Mouse (Mus musculus) embryonic facial prominence, embryonic 11.5 days (tissue): Measurements from ENCODE around the gene Slc35d3. TPM values are rescaled to one million over a fixed set of nuclear protein-coding genes. Genes with fewer than 3 reads are reported as not detected.

Source experiments
- ATAC-seq: fragments of 200-750 bp; cut with Nextera tagmentation; replicated peaks from 2 replicates; pipeline ENCODE4 v1.8.0; 2017; ENCODE audit warnings: low read depth; ENCODE audit not compliant: insufficient number of reproducible peaks, low FRiP score, low TSS enrichment
- DNase-seq: peaks from one replicate; pipeline ENCODE4 v3.0.0-alpha.2; 2015; ENCODE audit warnings: low spot score
- H3K27ac ChIP-seq: fragments of 300-500 bp; sonication (generic); replicated peaks from 2 replicates; pipeline ENCODE4 v1.5.1; 2014; ENCODE audit warnings: mild to moderate bottlenecking, low read depth, low read length, control low read depth
- H3K27me3 ChIP-seq: fragments of 300-500 bp; sonication (generic); 2 replicates; pipeline ENCODE4 v1.6.1; 2014; ENCODE audit warnings: mild to moderate bottlenecking, low read length, moderate library complexity, mixed read lengths; ENCODE audit not compliant: control insufficient read depth, insufficient read depth
- H3K36me3 ChIP-seq: fragments of 300-500 bp; sonication (generic); replicated peaks from 2 replicates; pipeline ENCODE4 v1.6.1; 2014; ENCODE audit warnings: low read depth, mild to moderate bottlenecking, low read length, moderate library complexity, mixed read lengths; ENCODE audit not compliant: control insufficient read depth, insufficient read depth
- H3K4me1 ChIP-seq: fragments of 300-500 bp; sonication (generic); 2 replicates; pipeline ENCODE4 v1.6.1; 2014; ENCODE audit warnings: low read length, mixed read lengths; ENCODE audit not compliant: control insufficient read depth, insufficient read depth
- H3K4me2 ChIP-seq: fragments of 300-500 bp; sonication (generic); 2 replicates; pipeline ENCODE4 v1.6.1; 2014; ENCODE audit warnings: low read depth, mild to moderate bottlenecking, control low read depth, low read length, moderate library complexity
- H3K4me3 ChIP-seq: fragments of 300-500 bp; sonication (generic); 2 replicates; pipeline ENCODE4 v1.5.1; 2014; ENCODE audit warnings: low read depth, low read length, control low read depth
- H3K9ac ChIP-seq: fragments of 300-500 bp; sonication (generic); replicated peaks from 2 replicates; pipeline ENCODE4 v1.6.1; 2014; ENCODE audit warnings: mild to moderate bottlenecking, control low read depth, low read length
- H3K9me3 ChIP-seq: fragments of 300-500 bp; sonication (generic); replicated peaks from 2 replicates; pipeline ENCODE4 v1.6.1; 2016; ENCODE audit warnings: mild to moderate bottlenecking, low read length, inconsistent platforms, mixed read lengths; ENCODE audit not compliant: control insufficient read depth
- WGBS: fragments of 180-500 bp; shearing (Covaris S2); extraction: QIAGEN DNeasy Blood & Tissue Kit; methylation state at CpG from one replicate; pipeline ENCODE4 v1.1.7; 2014; 5-methylcytosine and 5-hydroxymethylcytosine counted together
- polyA plus RNA-seq: library from polyadenylated mRNA; unstranded; fragments of >200 nt; fragmentation: Nextera tagmentation; extraction: Ambion mirVana; gene quantifications from 2 replicates; pipeline ENCODE4 v1.2.1, GENCODE M21; 2014

The Slc35d3 gene
- polyA plus RNA-seq, 1 experiment from 2014 or later = 0.91 TPM

- WGBS = 31% methylated on average over 6 of the region's 6 CpGs
- Histone ChIP-seq H3K4me2 (no peak overlapping the region), H3K36me3 (no peaks in the 10 kb centered on the region), H3K9ac (no peak overlapping the region), H3K27me3 (peaks cover 46% of the 10 kb centered on the region), H3K27ac (no peak overlapping the region), H3K4me1 (peaks cover 11% of the 10 kb centered on the region), H3K9me3 (no peaks in the 10 kb centered on the region), H3K4me3 (no peak overlapping the region)
- ATAC-seq (no peak), DNase-seq (no peak)
These were observed 1.5 kb upstream of the Slc35d3 start for GRCm38 (mm10) chr10:19852776-19853175.

DNA sequence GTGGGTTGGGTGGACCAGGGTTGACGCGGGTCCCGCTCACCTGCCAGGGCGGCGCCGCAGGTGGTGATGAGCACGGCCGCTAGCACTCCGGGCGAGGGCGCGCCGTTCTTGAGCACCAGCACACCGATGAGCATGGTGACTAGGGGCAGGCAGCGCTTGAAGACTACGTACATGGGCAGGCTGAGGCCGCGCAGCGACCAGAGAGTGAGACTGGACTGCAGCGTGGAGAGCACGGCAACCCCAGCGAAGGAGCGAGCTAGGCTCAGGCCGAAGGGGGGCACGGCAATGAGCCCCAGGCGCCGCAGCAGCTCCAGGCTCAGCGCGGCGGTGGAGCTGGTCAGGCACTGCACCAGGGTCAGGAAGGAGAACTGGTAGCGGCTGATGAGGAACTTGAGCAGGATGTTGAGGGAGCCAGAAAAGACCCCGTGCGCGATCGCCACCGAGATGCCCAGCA, 688 bp downstream of the Slc35d3 start:
- Histone ChIP-seq H3K4me2 (peak overlapping the region; percentile 100), H3K36me3 (no peaks in the 10 kb centered on the region), H3K4me3 (peak overlapping the region; percentile 61), H3K27me3 (peaks cover 46% of the 10 kb centered on the region), H3K9me3 (no peaks in the 10 kb centered on the region), H3K9ac (peak overlapping the region; percentile 46), H3K27ac (no peak overlapping the region), H3K4me1 (peaks cover 11% of the 10 kb centered on the region)
- WGBS = under 1% methylated on average over 34 of the region's 36 CpGs
- ATAC-seq (peak; percentile 62), DNase-seq (peak; percentile 55)

DNA sequence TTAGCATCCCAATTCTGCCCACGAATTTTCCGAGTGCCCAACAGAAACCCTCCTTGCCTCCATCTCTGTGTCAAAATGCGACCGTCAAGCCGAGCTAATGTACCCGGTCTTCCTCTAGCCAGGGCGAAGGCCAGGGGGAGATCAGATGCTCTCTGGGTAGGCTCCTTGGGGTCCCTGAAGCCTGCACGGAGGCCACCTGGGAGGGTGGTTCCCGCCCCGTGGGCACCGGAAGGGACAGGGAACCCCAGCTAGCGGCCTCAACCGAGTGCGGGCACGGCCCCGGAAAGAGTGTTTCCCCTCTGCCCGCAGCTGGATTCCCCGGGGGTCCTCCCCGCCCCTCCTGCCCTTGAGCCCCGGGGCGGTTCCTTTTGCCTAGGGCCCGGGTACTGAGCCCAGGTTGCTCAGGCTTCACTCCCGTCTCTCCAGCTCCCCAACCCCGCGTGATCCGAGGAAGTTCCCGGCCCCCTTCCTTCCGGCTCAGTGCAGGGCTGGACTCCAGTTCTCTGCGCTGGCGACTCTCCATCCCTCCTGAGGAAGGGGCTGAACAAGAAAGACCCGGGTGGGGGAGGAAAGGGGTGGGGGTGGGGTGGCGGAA, 1.4 kb downstream of the Slc35d3 start:
- no peak overlapping the region for H3K27ac ChIP-seq
- H3K27me3 ChIP-seq = peaks cover 46% of the 10 kb centered on the region
- peak; percentile 42 for DNase-seq
- WGBS = under 1% methylated on average over 32 of the region's 32 CpGs
- H3K4me1 ChIP-seq = peaks cover 11% of the 10 kb centered on the region
- H3K36me3 ChIP-seq = no peaks in the 10 kb centered on the region
- H3K9ac ChIP-seq = peak overlapping the region; percentile 22; the same call in 1 of the 2 replicates
- peak overlapping the region; percentile 61 for H3K4me3 ChIP-seq
- peak overlapping the region; percentile 100 for H3K4me2 ChIP-seq
- H3K9me3 ChIP-seq = no peaks in the 10 kb centered on the region
- 0 out of 2 replicates have a peak, but pooled peaks have one; percentile 46 for ATAC-seq

GRCm38 (mm10) chr10:19848928-19849770, 2.1 kb downstream of the Slc35d3 start:
- DNase-seq (peak; percentile 14), ATAC-seq (no peak)
- no peaks in the 10 kb centered on the region for H3K9me3 ChIP-seq
- peak overlapping the region; percentile 61 for H3K4me3 ChIP-seq
- no peak overlapping the region for H3K9ac ChIP-seq
- peaks cover 46% of the 10 kb centered on the region for H3K27me3 ChIP-seq
- no peaks in the 10 kb centered on the region for H3K36me3 ChIP-seq
- WGBS = 3% methylated on average over 44 of the region's 44 CpGs
- H3K4me2 ChIP-seq = peak overlapping the region; percentile 100
- H3K27ac ChIP-seq = no peak overlapping the region
- peaks cover 11% of the 10 kb centered on the region for H3K4me1 ChIP-seq

GRCm38 (mm10) chr10:19839836-19840235, 11.4 kb downstream of the Slc35d3 start:
- Histone ChIP-seq H3K9ac (no peak overlapping the region), H3K9me3 (no peaks in the 10 kb centered on the region), H3K4me1 (no peaks in the 10 kb centered on the region), H3K27me3 (no peaks in the 10 kb centered on the region), H3K4me3 (no peak overlapping the region), H3K27ac (no peak overlapping the region), H3K36me3 (no peaks in the 10 kb centered on the region), H3K4me2 (no peak overlapping the region)
- no peak for DNase-seq
- WGBS = 93% methylated on average over 5 of the region's 5 CpGs
- ATAC-seq = no peak

DNA sequence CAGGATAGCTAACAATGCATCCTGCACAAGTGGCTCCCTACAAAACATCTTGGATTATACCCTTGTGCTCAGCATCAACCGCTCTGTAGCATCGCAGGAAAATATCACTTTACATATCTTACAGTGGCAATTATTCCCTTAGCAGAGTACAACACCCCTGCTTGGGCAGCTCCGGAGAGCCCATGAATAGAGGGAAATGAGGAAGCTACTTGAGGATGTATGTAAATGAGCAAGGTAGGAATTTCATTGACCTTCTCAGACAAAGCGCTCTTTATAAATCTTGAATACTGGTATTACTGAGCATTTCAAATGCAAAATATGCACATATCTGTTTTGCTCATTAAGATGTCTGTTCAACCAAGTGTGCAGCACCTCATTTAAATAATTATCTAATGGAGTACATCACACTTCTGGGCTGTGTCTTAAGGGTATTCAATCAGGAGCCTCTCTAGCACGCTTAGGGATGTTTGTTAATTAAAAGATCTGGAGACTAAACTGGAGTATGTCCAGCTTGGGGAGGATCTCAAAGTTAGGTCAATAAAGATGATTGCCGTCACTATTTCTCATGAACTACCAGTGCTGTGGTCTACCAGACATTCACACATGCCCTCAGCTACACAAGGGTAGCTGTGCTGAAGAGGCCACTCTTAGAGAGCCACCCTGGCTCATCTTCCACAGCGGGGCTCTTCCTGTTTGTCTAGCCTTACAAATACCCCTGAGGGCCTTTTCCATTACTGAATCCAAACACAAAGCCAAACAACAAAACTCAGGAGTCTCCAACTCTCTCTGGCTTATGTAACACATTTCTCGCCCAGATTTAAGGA, 15.2 kb downstream of the Slc35d3 start:
- Histone ChIP-seq H3K9ac (no peak overlapping the region), H3K36me3 (no peaks in the 10 kb centered on the region), H3K4me2 (no peak overlapping the region), H3K27ac (no peak overlapping the region), H3K4me3 (no peak overlapping the region), H3K27me3 (no peaks in the 10 kb centered on the region), H3K4me1 (no peaks in the 10 kb centered on the region), H3K9me3 (no peaks in the 10 kb centered on the region)
- WGBS = 60% methylated on average over 8 of the region's 8 CpGs
- DNase-seq (no peak), ATAC-seq (no peak)

DNA sequence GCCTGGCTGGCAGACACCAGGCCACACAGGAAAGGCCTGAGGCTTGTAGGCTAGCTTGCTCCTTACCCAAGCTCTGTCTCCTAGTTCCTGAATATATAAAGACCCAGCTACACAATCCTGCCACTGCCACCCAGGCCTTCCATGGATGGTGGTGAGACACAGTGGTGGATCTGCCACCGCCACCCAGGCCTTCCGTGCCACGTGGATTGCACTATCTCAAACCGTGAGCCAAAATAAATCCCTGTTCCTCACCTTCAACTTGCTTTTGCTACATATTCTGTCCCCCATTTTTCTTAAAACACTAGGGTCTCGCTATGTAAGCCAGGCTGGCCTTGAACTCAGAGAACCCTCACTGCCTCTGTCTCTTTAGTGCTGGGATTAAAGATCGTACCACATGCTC, 17.0 kb downstream of the Slc35d3 start:
- ATAC-seq (no peak), DNase-seq (no peak)
- no peak overlapping the region for H3K9ac ChIP-seq
- no peak overlapping the region for H3K27ac ChIP-seq
- no peaks in the 10 kb centered on the region for H3K27me3 ChIP-seq
- H3K4me3 ChIP-seq = no peak overlapping the region
- 97% methylated on average over 6 of the region's 6 CpGs for WGBS
- no peaks in the 10 kb centered on the region for H3K36me3 ChIP-seq
- H3K9me3 ChIP-seq = no peaks in the 10 kb centered on the region
- H3K4me2 ChIP-seq = no peak overlapping the region
- no peaks in the 10 kb centered on the region for H3K4me1 ChIP-seq
